Mouse (Mus musculus) bone marrow, adult 2 months (tissue): ENCODE measurements around the gene Stk24. TPM values are rescaled to one million over a fixed set of nuclear protein-coding genes. Genes with fewer than 3 reads are reported as not detected.

Experiments used
- H3K27ac ChIP-seq: fragments of 200-500 bp; 2 replicates; pipeline ENCODE4 v1.5.1; 2012; ENCODE audit warnings: low read depth, mild to moderate bottlenecking, control low read depth, inconsistent platforms, low read length; ENCODE audit not compliant: control insufficient read depth, poor library complexity, insufficient read depth
- H3K4me1 ChIP-seq: fragments of 200-500 bp; 2 replicates; pipeline ENCODE4 v1.6.1; 2011; ENCODE audit warnings: low read length; ENCODE audit not compliant: control insufficient read depth, insufficient read depth
- H3K4me3 ChIP-seq: fragments of 200-500 bp; replicated peaks from 2 replicates; pipeline ENCODE3; 2011; ENCODE audit warnings: mild to moderate bottlenecking, low read depth, low read length, control low read depth; ENCODE audit not compliant: control insufficient read depth
- CTCF ChIP-seq: fragments of 200-500 bp; IDR thresholded peaks from 2 replicates; pipeline ENCODE4 v1.5.1; 2011; ENCODE audit warnings: low read length, control low read depth; ENCODE audit not compliant: control insufficient read depth, insufficient read depth
- POLR2A ChIP-seq: fragments of 200-500 bp; IDR thresholded peaks from 2 replicates; pipeline ENCODE4 v1.6.1; 2011; ENCODE audit warnings: low read depth, mild to moderate bottlenecking, control low read depth, low read length, borderline replicate concordance; ENCODE audit not compliant: control insufficient read depth
- WGBS: fragments of 180-500 bp; shearing (Covaris S2); methylation state at CpG from one replicate; pipeline ENCODE4 v1.1.7; 2018; 5-methylcytosine and 5-hydroxymethylcytosine counted together
- polyA plus RNA-seq: library from polyadenylated mRNA; stranded (reverse); fragments of >200 nt; gene quantifications from 2 replicates; pipeline ENCODE4 v1.2.4, GENCODE M21; 2011; ENCODE audit warnings: low replicate concordance; ENCODE audit not compliant: missing spikeins, insufficient read depth, insufficient read length

Stk24 gene
- polyA plus RNA-seq, 1 experiment = 39.7 TPM

GRCm38 (mm10) chr14:121359015-121359414 is 20.8 kb downstream of the Stk24 start:
- TF ChIP-seq CTCF (no peak), POLR2A (no peak)
- no peak overlapping the region; the same call in 1 of the 2 replicates for H3K27ac ChIP-seq
- no peak overlapping the region for H3K4me3 ChIP-seq
- peaks cover 20% of the 10 kb centered on the region for H3K4me1 ChIP-seq
- 45% methylated on average over 3 of the region's 3 CpGs for WGBS

GRCm38 (mm10) chr14:121358327-121358726 is 21.5 kb downstream of the Stk24 start:
- no peak overlapping the region for H3K4me3 ChIP-seq
- 13% methylated on average over 1 of the region's 1 CpGs for WGBS
- TF ChIP-seq POLR2A = no peak
- no peak for TF ChIP-seq CTCF
- H3K27ac ChIP-seq = no peak overlapping the region
- H3K4me1 ChIP-seq = peaks cover 20% of the 10 kb centered on the region

GRCm38 (mm10) chr14:121356336-121356862 is 23.4 kb downstream of the Stk24 start:
- H3K4me1 ChIP-seq = peaks cover 12% of the 10 kb centered on the region
- TF ChIP-seq CTCF (no peak), POLR2A (no peak)
- 47% methylated on average over 8 of the region's 8 CpGs for WGBS
- H3K4me3 ChIP-seq = no peak overlapping the region
- peak overlapping the region; percentile 2; the same call in 1 of the 2 replicates for H3K27ac ChIP-seq

GRCm38 (mm10) chr14:121355732-121356131 is 24.1 kb downstream of the Stk24 start:
- WGBS = 64% methylated on average over 6 of the region's 6 CpGs
- Histone ChIP-seq H3K4me3 (no peak overlapping the region), H3K4me1 (peaks cover 10% of the 10 kb centered on the region), H3K27ac (peak overlapping the region; percentile 2; the same call in 1 of the 2 replicates)
- TF ChIP-seq POLR2A = no peak
- no peak for TF ChIP-seq CTCF

- no peak overlapping the region for H3K4me3 ChIP-seq
- TF ChIP-seq CTCF (no peak), POLR2A (no peak)
- peaks cover 7% of the 10 kb centered on the region for H3K4me1 ChIP-seq
- H3K27ac ChIP-seq = no peak overlapping the region
- 82% methylated on average over 10 of the region's 10 CpGs for WGBS
Measured at GRCm38 (mm10) chr14:121353648-121354377, 26.0 kb downstream of the Stk24 start.

GRCm38 (mm10) chr14:121352744-121353143 is 27.1 kb downstream of the Stk24 start:
- Histone ChIP-seq H3K27ac (no peak overlapping the region), H3K4me3 (no peak overlapping the region), H3K4me1 (peaks cover 14% of the 10 kb centered on the region)
- no peak for TF ChIP-seq CTCF
- no peak for TF ChIP-seq POLR2A
- WGBS = 85% methylated on average over 6 of the region's 6 CpGs

- Histone ChIP-seq H3K4me1 (peaks cover 18% of the 10 kb centered on the region), H3K27ac (no peak overlapping the region), H3K4me3 (no peak overlapping the region)
- TF ChIP-seq POLR2A (no peak), CTCF (no peak)
- WGBS = 87% methylated on average over 4 of the region's 4 CpGs
Measured at GRCm38 (mm10) chr14:121351737-121352136, 28.1 kb downstream of the Stk24 start.

GRCm38 (mm10) chr14:121350011-121350410 is 29.8 kb downstream of the Stk24 start:
- Histone ChIP-seq H3K4me3 (no peak overlapping the region), H3K27ac (no peak overlapping the region), H3K4me1 (peaks cover 22% of the 10 kb centered on the region)
- 91% methylated on average over 8 of the region's 8 CpGs for WGBS
- TF ChIP-seq CTCF (no peak), POLR2A (no peak)

GRCm38 (mm10) chr14:121349291-121349690 is 30.5 kb downstream of the Stk24 start:
- Histone ChIP-seq H3K27ac (no peak overlapping the region), H3K4me1 (peaks cover 18% of the 10 kb centered on the region), H3K4me3 (no peak overlapping the region)
- WGBS = 51% methylated on average over 5 of the region's 5 CpGs
- TF ChIP-seq POLR2A = no peak
- TF ChIP-seq CTCF = no peak
